Mouse (Mus musculus) midbrain, embryonic 11.5 days (tissue): Measurements from ENCODE around the gene Inhbc. TPM values are rescaled to one million over a fixed set of nuclear protein-coding genes. Genes with fewer than 3 reads are reported as not detected.

ENCODE experiments used
- ATAC-seq: fragments of 200-750 bp; cut with Nextera tagmentation; 2 replicates; pipeline ENCODE4 v1.8.0; 2017; ENCODE audit warnings: moderate TSS enrichment, moderate library complexity; ENCODE audit not compliant: low FRiP score
- DNase-seq: peaks from one replicate; pipeline ENCODE4 v3.0.0; 2015; ENCODE audit warnings: low spot score; ENCODE audit errors: missing footprints
- H3K27ac ChIP-seq: fragments of 300-500 bp; sonication (generic); 2 replicates; pipeline ENCODE4 v1.5.1; 2014; ENCODE audit warnings: low read depth, low read length
- H3K27me3 ChIP-seq: fragments of 300-500 bp; sonication (generic); 2 replicates; pipeline ENCODE4 v1.6.1; 2014; ENCODE audit warnings: mild to moderate bottlenecking, low read length, moderate library complexity, mixed read lengths; ENCODE audit not compliant: control insufficient read depth, insufficient read depth
- H3K36me3 ChIP-seq: fragments of 300-500 bp; sonication (generic); 2 replicates; pipeline ENCODE4 v1.6.1; 2014; ENCODE audit warnings: mild to moderate bottlenecking, low read length, moderate library complexity, mixed read lengths; ENCODE audit not compliant: control insufficient read depth, insufficient read depth
- H3K4me1 ChIP-seq: fragments of 300-500 bp; sonication (generic); 2 replicates; pipeline ENCODE4 v1.6.1; 2014; ENCODE audit warnings: low read length; ENCODE audit not compliant: control insufficient read depth, insufficient read depth
- H3K4me2 ChIP-seq: fragments of 300-500 bp; sonication (generic); 2 replicates; pipeline ENCODE4 v1.6.1; 2014; ENCODE audit warnings: mild to moderate bottlenecking, moderate library complexity
- H3K4me3 ChIP-seq: fragments of 300-500 bp; sonication (generic); 2 replicates; pipeline ENCODE4 v1.5.1; 2014; ENCODE audit warnings: low read depth, low read length
- H3K9ac ChIP-seq: fragments of 300-500 bp; sonication (generic); 2 replicates; pipeline ENCODE4 v1.6.1; 2014; ENCODE audit warnings: low read length
- H3K9me3 ChIP-seq: fragments of 300-500 bp; sonication (generic); 2 replicates; pipeline ENCODE4 v1.6.1; 2016; ENCODE audit warnings: low read length; ENCODE audit not compliant: control insufficient read depth
- WGBS: fragments of 180-500 bp; shearing (Covaris S2); extraction: QIAGEN DNeasy Blood & Tissue Kit; methylation state at CpG from one replicate; pipeline ENCODE4 v1.1.7; 2014; 5-methylcytosine and 5-hydroxymethylcytosine counted together
- polyA plus RNA-seq: library from polyadenylated mRNA; unstranded; fragments of >200 nt; fragmentation: Nextera tagmentation; extraction: Ambion mirVana; gene quantifications from 2 replicates; pipeline ENCODE4 v1.2.1, GENCODE M21; 2014

The Inhbc gene
- polyA plus RNA-seq, 1 experiment from 2014 or later, result not detected

GRCm38 (mm10) chr10:127346173-127346572 is 24.1 kb downstream of the Inhbc start:
- WGBS, result 85% methylated on average over 3 of the region's 3 CpGs
- Histone ChIP-seq H3K4me2 (no peak overlapping the region), H3K9ac (no peak overlapping the region), H3K4me3 (no peak overlapping the region), H3K4me1 (peaks cover 15% of the 10 kb centered on the region), H3K27me3 (no peaks in the 10 kb centered on the region; the same call in 1 of the 2 replicates), H3K9me3 (no peaks in the 10 kb centered on the region), H3K27ac (no peak overlapping the region), H3K36me3 (no peaks in the 10 kb centered on the region)
- no peak for DNase-seq
- ATAC-seq, result no peak

DNA sequence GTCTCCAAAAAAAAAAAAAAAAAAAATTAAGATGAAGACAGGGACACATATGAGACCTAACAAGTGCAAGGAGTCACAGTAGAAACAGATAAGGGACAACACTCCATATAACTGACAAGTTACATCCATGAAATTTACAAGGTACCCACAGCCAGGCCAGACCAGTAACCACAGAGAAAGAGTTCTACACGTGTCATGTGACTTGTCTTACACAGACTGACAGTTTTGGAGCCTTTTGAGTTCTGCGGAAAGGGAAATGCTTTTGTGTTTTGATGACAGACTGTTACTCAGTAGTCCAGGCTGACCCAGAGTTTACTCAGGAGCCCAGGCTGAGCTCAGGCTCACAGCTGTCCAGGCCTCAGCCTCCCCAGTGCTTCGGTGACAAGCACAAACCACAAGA is 27.2 kb downstream of the Inhbc start:
- 68% methylated on average over 3 of the region's 3 CpGs for WGBS
- Histone ChIP-seq H3K9me3 (no peaks in the 10 kb centered on the region), H3K27me3 (no peaks in the 10 kb centered on the region; the same call in 1 of the 2 replicates), H3K27ac (no peak overlapping the region), H3K4me3 (no peak overlapping the region), H3K4me2 (no peak overlapping the region), H3K36me3 (no peaks in the 10 kb centered on the region), H3K9ac (no peak overlapping the region), H3K4me1 (peaks cover 27% of the 10 kb centered on the region)
- DNase-seq, result peak; percentile 64
- no peak for ATAC-seq

DNA sequence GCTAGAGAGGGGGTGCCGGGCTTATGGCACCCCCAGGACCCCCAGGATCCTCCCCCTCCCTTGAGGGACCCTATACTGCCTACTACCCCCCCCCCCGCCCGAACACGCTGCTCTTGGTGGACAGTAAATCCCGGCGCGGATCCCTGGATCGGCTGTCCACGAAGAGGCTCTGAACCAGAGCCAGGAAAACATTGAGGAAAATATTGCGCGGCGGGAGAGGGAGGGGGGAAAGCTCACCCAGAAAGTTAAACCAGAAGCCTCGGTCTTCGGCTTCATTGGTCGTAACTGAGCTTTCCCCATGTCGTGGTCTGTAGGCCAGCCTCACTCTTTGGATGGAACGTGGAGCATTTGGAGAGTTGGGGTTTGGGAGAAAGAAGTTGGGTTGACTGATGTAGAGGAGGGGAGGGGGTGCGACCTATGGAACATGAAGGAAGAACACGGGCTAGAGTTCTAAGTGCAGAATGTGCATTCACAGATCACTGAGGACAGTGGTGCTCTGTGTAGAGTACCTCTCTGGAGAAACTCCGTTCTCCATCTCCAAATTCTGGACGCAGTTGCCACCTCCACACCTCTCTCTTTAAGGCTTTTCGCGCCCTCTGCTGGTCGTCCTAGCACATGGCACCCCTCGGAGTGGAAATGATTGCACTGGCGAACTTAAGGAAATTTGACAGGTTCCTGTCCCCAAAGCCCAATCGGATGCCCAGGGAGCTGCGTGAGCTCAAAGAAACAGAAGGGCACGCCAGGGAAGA is 28.2 kb downstream of the Inhbc start, which contains the start of gene Gli1:
TSS of gene Gli1 (minus strand) at position 84 of the 749 bp plus-strand sequence.
- ATAC-seq, result peak; percentile 45; the same call in 1 of the 2 replicates
- no peaks in the 10 kb centered on the region for H3K9me3 ChIP-seq
- under 1% methylated on average over 29 of the region's 29 CpGs for WGBS

GRCm38 (mm10) chr10:127341360-127341690 is 28.9 kb downstream of the Inhbc start:
- 2% methylated on average over 8 of the region's 11 CpGs for WGBS

More for the DNA sequence above, 28.2 kb downstream of the Inhbc start, which contains the start of gene Gli1:
- peak within 1 kb of the TSS; percentile 67; the same call in 1 of the 2 replicates for H3K27ac ChIP-seq
- peak within 1 kb of the TSS; percentile 58 for H3K9ac ChIP-seq
- no peaks in the 10 kb centered on the region; the same call in 1 of the 2 replicates for H3K27me3 ChIP-seq
- H3K36me3 ChIP-seq, result no peaks in the 10 kb centered on the region
- peak within 1 kb of the TSS; percentile 85 for H3K4me2 ChIP-seq
- DNase-seq, result peak; percentile 99
- H3K4me3 ChIP-seq, result peak within 1 kb of the TSS; percentile 39
- peaks cover 27% of the 10 kb centered on the region for H3K4me1 ChIP-seq

DNA sequence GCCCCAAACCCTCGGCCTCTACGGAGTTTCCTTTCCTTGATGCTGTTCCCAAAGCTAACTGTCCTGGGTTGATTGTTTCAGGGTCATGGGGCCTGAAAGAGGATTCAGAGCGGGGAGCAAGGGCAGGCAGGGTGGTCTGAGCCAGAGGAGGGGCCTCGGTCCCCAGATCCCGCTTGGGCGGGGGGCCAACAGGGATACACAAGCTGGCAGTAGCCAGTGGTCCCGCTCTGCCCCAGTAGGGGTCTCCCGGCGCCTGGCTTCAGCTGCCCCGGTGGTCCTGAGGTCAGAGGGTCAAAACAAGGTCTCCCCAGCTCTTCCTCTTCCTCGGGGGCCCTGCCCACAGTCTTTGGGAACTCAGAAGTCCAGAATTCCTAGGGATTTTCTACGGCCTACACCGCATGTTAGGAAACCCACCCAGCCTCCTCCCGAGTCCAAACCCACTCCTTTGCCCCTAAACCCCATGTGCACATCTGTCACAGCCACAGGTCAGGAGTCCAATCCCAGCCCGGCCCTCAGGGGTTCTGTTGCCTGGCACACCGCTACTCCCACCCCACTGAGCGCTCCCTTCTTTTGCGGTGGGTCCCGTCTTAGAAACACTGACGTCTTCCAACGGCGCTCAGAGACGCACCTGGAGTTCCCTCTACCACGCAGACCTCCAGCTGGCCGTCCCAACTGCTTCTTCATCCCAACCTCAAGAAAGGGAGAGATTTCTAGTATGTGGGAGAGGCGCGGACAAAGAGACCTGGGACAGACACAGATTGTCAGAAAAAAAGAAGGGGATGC is 29.5 kb downstream of the Inhbc start:
- H3K9ac ChIP-seq, result peak overlapping the region; percentile 42
- WGBS, result under 1% methylated on average over 27 of the region's 27 CpGs
- H3K27me3 ChIP-seq, result no peaks in the 10 kb centered on the region; the same call in 1 of the 2 replicates

More at GRCm38 (mm10) chr10:127341360-127341690, 28.9 kb downstream of the Inhbc start:
- no peaks in the 10 kb centered on the region for H3K9me3 ChIP-seq
- peak overlapping the region; percentile 58 for H3K9ac ChIP-seq
- DNase-seq (peak; percentile 92), ATAC-seq (no peak; the same call in 1 of the 2 replicates)
- peaks cover 27% of the 10 kb centered on the region for H3K4me1 ChIP-seq
- H3K27me3 ChIP-seq, result no peaks in the 10 kb centered on the region; the same call in 1 of the 2 replicates
- H3K4me2 ChIP-seq, result peak overlapping the region; percentile 85
- peak overlapping the region; percentile 67; the same call in 1 of the 2 replicates for H3K27ac ChIP-seq
- no peaks in the 10 kb centered on the region for H3K36me3 ChIP-seq
- H3K4me3 ChIP-seq, result peak overlapping the region; percentile 39

GRCm38 (mm10) chr10:127339683-127340576 is 30.3 kb downstream of the Inhbc start:
- ATAC-seq (peak; percentile 53), DNase-seq (peak; percentile 97)
- peak overlapping the region; percentile 85 for H3K4me2 ChIP-seq
- H3K4me3 ChIP-seq, result peak overlapping the region; percentile 39
- no peaks in the 10 kb centered on the region for H3K9me3 ChIP-seq
- H3K4me1 ChIP-seq, result peaks cover 27% of the 10 kb centered on the region
- no peaks in the 10 kb centered on the region; the same call in 1 of the 2 replicates for H3K27me3 ChIP-seq
- H3K27ac ChIP-seq, result peak overlapping the region; percentile 67
- H3K36me3 ChIP-seq, result no peaks in the 10 kb centered on the region
- peak overlapping the region; percentile 43 for H3K9ac ChIP-seq
- WGBS, result 0% methylated on average over 40 of the region's 42 CpGs

More for the DNA sequence above, 29.5 kb downstream of the Inhbc start:
- Histone ChIP-seq H3K36me3 (no peaks in the 10 kb centered on the region), H3K4me1 (peaks cover 27% of the 10 kb centered on the region), H3K4me2 (peak overlapping the region; percentile 85), H3K9me3 (no peaks in the 10 kb centered on the region), H3K27ac (peak overlapping the region; percentile 67), H3K4me3 (peak overlapping the region; percentile 39)
- DNase-seq (peak; percentile 95), ATAC-seq (peak; percentile 45)

GRCm38 (mm10) chr10:127338930-127339682 is 31.1 kb downstream of the Inhbc start:
- H3K27me3 ChIP-seq, result no peaks in the 10 kb centered on the region; the same call in 1 of the 2 replicates
- DNase-seq, result peak; percentile 98
- H3K4me2 ChIP-seq, result peak overlapping the region; percentile 85
- peak overlapping the region; percentile 67 for H3K27ac ChIP-seq
- no peaks in the 10 kb centered on the region for H3K36me3 ChIP-seq
- H3K4me3 ChIP-seq, result peak overlapping the region; percentile 39
- H3K4me1 ChIP-seq, result peaks cover 27% of the 10 kb centered on the region
- H3K9ac ChIP-seq, result peak overlapping the region; percentile 43
- peak; percentile 63 for ATAC-seq
- under 1% methylated on average over 30 of the region's 31 CpGs for WGBS
- no peaks in the 10 kb centered on the region for H3K9me3 ChIP-seq
